Mouse (Mus musculus) layer of hippocampus, adult 18-20 months (tissue): ENCODE data around the gene Ube2dnl2. TPM values are rescaled to one million over a fixed set of nuclear protein-coding genes. Genes with fewer than 3 reads are reported as not detected.

Experiments used
- DNase-seq, 2 experiments: peaks; one replicate each; pipeline ENCODE4 v3.0.0; 2022; ENCODE audit warnings: low spot score in 2 of 2
- long read RNA-seq: library from polyadenylated mRNA; stranded (forward); transcript quantifications from one replicate; pipeline ENCODE4 v2.0.0, GENCODE M21; 2021
- total RNA-seq, 2 experiments: library from RNA; stranded (reverse); gene quantifications; 2 replicates each; pipeline ENCODE4 v1.2.3; 2021

Ube2dnl2 gene
- not detected for total RNA-seq
- long read RNA-seq, result 0 reads

GRCm38 (mm10) chrX:114907282-114907681 is at the start of gene Ube2dnl2:
Gene Ube2dnl2, plus strand, starts transcription at chrX:114907582.
- DNase-seq, result no peak

- DNase-seq, result no peak
These were observed 11.9 kb upstream of the Ube2dnl2 start for GRCm38 (mm10) chrX:114895489-114895888.

- no peak for DNase-seq
These were observed 9.9 kb upstream of the Ube2dnl2 start for GRCm38 (mm10) chrX:114897506-114897905.

- no peak for DNase-seq
These were observed 4.0 kb upstream of the Ube2dnl2 start for GRCm38 (mm10) chrX:114903391-114903790.

- no peak for DNase-seq
These were observed 2.7 kb upstream of the Ube2dnl2 start, which contains the start of gene Ube2dnl1 for GRCm38 (mm10) chrX:114904712-114905111. Gene Ube2dnl1, plus strand, starts transcription at chrX:114905012.

- no peak for DNase-seq
These were observed 47.7 kb downstream of the Ube2dnl2 start for GRCm38 (mm10) chrX:114955066-114955465.

Other genes with a start within 250 kb of the Ube2dnl2 start
- gene Ube2dnl1, start 2.6 kb upstream of the Ube2dnl2 start, total RNA-seq, result not detected